Mouse (Mus musculus) limb, embryonic 11.5 days (tissue): ENCODE measurements around the gene Fcgr4. TPM values are rescaled to one million over a fixed set of nuclear protein-coding genes. Genes with fewer than 3 reads are reported as not detected.

Experiments
- ATAC-seq: fragments of 200-750 bp; cut with Nextera tagmentation; 2 replicates; pipeline ENCODE4 v1.8.0; 2017; ENCODE audit warnings: low read depth; ENCODE audit not compliant: insufficient number of reproducible peaks, low FRiP score, low TSS enrichment
- DNase-seq: peaks from one replicate; pipeline ENCODE4 v3.0.0-alpha.2; 2015; ENCODE audit warnings: low spot score
- H3K27ac ChIP-seq: fragments of 300-500 bp; sonication (generic); replicated peaks from 2 replicates; pipeline ENCODE4 v1.5.1; 2014; ENCODE audit warnings: low read depth, mild to moderate bottlenecking, low read length
- H3K27me3 ChIP-seq: fragments of 300-500 bp; sonication (generic); 2 replicates; pipeline ENCODE4 v1.6.1; 2014; ENCODE audit warnings: mild to moderate bottlenecking, low read length, mixed read lengths; ENCODE audit not compliant: control insufficient read depth, insufficient read depth
- H3K36me3 ChIP-seq: fragments of 300-500 bp; sonication (generic); 2 replicates; pipeline ENCODE4 v1.6.1; 2014; ENCODE audit warnings: mild to moderate bottlenecking, low read length, moderate library complexity, mixed read lengths; ENCODE audit not compliant: control insufficient read depth, insufficient read depth
- H3K4me1 ChIP-seq: fragments of 300-500 bp; sonication (generic); 2 replicates; pipeline ENCODE4 v1.6.1; 2014; ENCODE audit warnings: low read length, mixed read lengths; ENCODE audit not compliant: control insufficient read depth, insufficient read depth
- H3K4me2 ChIP-seq: fragments of 300-500 bp; sonication (generic); 2 replicates; pipeline ENCODE4 v1.6.1; 2014; ENCODE audit warnings: low read depth, mild to moderate bottlenecking, moderate library complexity; ENCODE audit not compliant: severe bottlenecking
- H3K4me3 ChIP-seq: fragments of 300-500 bp; sonication (generic); 2 replicates; pipeline ENCODE4 v1.5.1; 2014; ENCODE audit warnings: low read depth, low read length
- H3K9ac ChIP-seq: fragments of 300-500 bp; sonication (generic); 2 replicates; pipeline ENCODE4 v1.6.1; 2014; ENCODE audit warnings: mild to moderate bottlenecking, low read length
- H3K9me3 ChIP-seq: fragments of 300-500 bp; sonication (generic); 2 replicates; pipeline ENCODE4 v1.6.1; 2016; ENCODE audit warnings: low read length; ENCODE audit not compliant: control insufficient read depth
- WGBS: fragments of 180-500 bp; shearing (Covaris S2); extraction: QIAGEN DNeasy Blood & Tissue Kit; methylation state at CpG from one replicate; pipeline ENCODE4 v1.1.7; 2014; 5-methylcytosine and 5-hydroxymethylcytosine counted together
- polyA plus RNA-seq: library from polyadenylated mRNA; unstranded; fragments of >200 nt; fragmentation: Nextera tagmentation; extraction: Ambion mirVana; gene quantifications from 2 replicates; pipeline ENCODE4 v1.2.1, GENCODE M21; 2014

Fcgr4 gene
- polyA plus RNA-seq, 1 experiment from 2014 or later = 0.27 TPM

DNA sequence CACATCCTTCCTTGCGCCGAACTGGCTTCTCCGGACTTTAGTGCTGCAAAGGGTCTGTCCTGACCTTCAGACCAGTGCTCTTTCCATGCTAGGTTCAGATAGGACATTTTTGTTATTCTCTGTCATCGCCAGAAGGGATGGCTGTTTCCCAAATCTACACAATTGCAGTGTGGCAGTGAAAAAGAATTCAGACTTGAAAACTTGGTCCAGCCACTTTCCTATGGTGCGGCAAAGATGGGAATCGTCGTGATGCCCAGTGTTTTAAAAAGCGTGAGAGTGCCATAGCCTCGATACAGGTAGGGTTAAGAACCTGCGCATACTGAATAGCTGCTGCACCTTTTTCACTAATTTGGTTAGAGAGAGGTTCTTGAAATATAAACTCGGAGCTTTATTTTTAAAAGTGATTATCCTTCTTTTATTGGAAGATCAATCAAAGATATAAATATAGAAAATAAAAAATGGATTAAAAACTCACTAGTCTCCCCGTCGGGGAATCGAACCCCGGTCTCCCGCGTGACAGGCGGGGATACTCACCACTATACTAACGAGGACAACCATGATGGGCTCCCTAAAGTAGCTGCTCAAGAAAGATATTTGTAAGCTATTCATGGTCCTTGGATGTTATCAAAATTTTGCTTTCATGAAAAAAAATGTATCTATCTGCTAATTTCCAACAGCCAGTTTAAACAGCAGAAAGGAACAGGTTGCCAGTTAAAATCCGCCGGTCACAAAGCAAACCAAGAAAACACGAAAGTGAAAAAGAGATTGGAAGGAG is 18.0 kb downstream of the Fcgr4 start:
- H3K9me3 ChIP-seq = no peaks in the 10 kb centered on the region
- H3K9ac ChIP-seq = no peak overlapping the region
- peak overlapping the region; percentile 45 for H3K4me2 ChIP-seq
- H3K36me3 ChIP-seq = no peaks in the 10 kb centered on the region
- peaks cover 9% of the 10 kb centered on the region; the same call in 1 of the 2 replicates for H3K27me3 ChIP-seq
- ATAC-seq = peak; percentile 70; the same call in 1 of the 2 replicates
- H3K4me3 ChIP-seq = peak overlapping the region; percentile 22; the same call in 1 of the 2 replicates
- WGBS = 4% methylated on average over 22 of the region's 22 CpGs
- no peak overlapping the region for H3K27ac ChIP-seq
- peak; percentile 79 for DNase-seq
- H3K4me1 ChIP-seq = peaks cover 2% of the 10 kb centered on the region; the same call in 1 of the 2 replicates

DNA sequence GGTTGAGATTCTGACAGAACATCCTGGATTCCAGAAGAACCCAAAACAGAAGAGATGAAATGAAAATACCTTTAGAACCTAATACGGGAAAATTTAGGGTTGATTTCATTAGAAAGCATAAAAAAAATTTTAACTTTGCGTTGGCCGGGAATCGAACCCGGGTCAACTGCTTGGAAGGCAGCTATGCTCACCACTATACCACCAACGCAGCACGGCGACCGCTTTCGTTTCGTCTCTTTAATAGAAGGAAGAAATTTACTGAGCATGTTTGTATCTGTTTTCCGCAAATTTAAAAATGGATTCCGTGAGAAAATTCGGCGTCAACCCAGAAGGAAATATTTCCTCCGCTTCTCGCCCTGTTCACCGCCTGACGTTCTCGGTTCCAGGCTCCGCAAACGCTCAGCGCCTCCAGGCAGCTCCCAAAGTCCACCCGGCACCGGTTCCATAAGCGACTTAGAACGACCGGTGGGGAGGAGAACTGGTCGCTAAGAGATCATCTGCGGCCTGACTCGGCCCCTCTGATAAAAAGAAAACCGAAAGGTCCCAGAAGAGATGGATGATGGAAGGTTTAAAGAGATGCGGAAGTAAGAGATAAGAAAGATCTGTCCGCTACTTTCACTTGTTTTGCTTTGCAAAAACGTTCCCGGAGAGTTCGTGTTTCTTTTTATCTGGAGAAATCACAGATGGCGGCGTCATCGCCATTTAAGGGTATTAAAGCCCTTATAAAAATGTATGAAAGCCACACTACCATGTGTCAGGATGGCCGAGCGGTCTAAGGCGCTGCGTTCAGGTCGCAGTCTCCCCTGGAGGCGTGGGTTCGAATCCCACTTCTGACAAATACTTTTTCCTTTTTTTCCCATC is 19.4 kb downstream of the Fcgr4 start:
- Histone ChIP-seq H3K36me3 (no peaks in the 10 kb centered on the region), H3K4me3 (peak overlapping the region; percentile 58), H3K4me1 (peaks cover 2% of the 10 kb centered on the region; the same call in 1 of the 2 replicates), H3K27ac (no peak overlapping the region), H3K27me3 (peaks cover 4% of the 10 kb centered on the region; the same call in 1 of the 2 replicates), H3K4me2 (peak overlapping the region; percentile 50), H3K9ac (peak overlapping the region; percentile 51), H3K9me3 (no peaks in the 10 kb centered on the region)
- peak; percentile 75 for ATAC-seq
- peak; percentile 99 for DNase-seq
- under 1% methylated on average over 47 of the region's 47 CpGs for WGBS

DNA sequence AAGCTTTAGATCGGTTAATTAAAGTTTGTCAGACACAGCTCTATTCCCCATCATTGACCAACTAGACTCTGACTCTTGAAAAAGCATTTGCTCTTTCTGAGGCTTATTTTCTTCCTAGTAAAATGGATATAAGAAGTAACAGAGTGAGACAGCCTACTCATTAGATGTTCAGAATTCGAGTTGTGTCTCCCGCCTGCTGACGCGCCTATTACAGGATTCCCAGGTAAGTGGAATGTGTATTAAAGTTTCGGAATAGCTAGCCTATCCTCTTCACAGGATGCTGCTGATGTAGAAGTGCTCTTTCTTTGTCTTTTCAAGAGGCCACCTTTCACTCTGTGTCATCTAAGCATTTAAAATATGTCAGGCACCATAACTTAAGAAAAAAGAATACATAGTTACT is 20.4 kb downstream of the Fcgr4 start:
- H3K36me3 ChIP-seq = no peaks in the 10 kb centered on the region
- 75% methylated on average over 6 of the region's 6 CpGs for WGBS
- ATAC-seq = no peak

DNA sequence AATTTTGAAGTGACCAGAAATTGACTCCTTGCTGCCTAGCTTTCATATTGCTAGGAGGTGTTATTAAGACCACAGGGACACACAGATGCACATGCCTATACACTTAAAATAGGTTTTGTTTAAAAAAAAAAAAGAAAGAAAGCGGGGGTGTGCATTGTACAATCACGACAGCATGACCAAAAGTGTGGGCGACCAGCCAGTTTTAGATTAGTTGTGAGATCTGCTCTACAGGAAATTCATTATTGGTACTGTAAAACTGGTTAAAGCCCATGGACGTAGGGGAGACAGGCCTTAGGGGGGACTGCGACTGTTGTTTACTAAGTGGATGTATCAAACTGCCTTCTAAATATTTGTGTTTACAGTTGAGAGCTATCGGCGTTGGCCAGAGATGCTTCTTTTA is 21.2 kb downstream of the Fcgr4 start:
- H3K4me1 ChIP-seq = peaks cover 2% of the 10 kb centered on the region; the same call in 1 of the 2 replicates
- WGBS = 89% methylated on average over 7 of the region's 7 CpGs
- H3K9ac ChIP-seq = no peak overlapping the region
- H3K4me3 ChIP-seq = no peak overlapping the region
- H3K4me2 ChIP-seq = no peak overlapping the region
- H3K36me3 ChIP-seq = no peaks in the 10 kb centered on the region
- 0 out of 2 replicates have a peak, but pooled peaks cover 4% of the 10 kb centered on the region for H3K27me3 ChIP-seq
- ATAC-seq (no peak), DNase-seq (no peak)
- H3K9me3 ChIP-seq = no peaks in the 10 kb centered on the region
- H3K27ac ChIP-seq = no peak overlapping the region

More for the DNA sequence above, 20.4 kb downstream of the Fcgr4 start:
- no peak for DNase-seq
- H3K4me3 ChIP-seq = no peak overlapping the region
- peaks cover 2% of the 10 kb centered on the region; the same call in 1 of the 2 replicates for H3K4me1 ChIP-seq
- no peak overlapping the region for H3K4me2 ChIP-seq
- no peak overlapping the region for H3K9ac ChIP-seq
- H3K27me3 ChIP-seq = 0 out of 2 replicates have a peak, but pooled peaks cover 4% of the 10 kb centered on the region
- no peak overlapping the region for H3K27ac ChIP-seq
- H3K9me3 ChIP-seq = no peaks in the 10 kb centered on the region

DNA sequence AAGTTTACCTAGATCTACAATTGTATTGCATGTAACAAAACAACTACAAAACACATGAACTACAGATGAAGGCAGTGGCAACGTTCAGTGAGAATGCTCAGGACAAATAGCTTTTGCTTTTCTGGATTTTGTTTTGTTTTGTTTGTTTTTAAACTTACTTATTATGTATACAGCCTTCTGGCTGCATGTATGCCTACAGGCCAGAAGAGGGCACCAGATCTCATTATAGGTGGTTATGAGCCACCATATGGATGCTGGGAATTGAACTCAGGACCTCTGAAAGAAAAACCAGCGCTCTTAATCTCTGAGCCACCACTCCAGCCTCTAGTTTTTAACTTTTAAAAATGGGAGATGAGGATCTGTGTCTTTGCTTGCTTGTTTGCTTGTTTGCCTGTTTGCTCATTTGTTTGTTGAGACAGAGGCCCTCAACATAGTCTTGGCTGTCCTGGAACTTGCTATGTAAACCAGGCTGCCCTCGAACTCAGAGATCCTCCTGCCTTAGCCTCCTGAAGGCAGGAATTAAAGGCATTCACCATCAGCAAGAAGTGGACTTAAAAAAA is 25.0 kb downstream of the Fcgr4 start:
- ATAC-seq (no peak), DNase-seq (no peak)
- Histone ChIP-seq H3K27me3 (no peaks in the 10 kb centered on the region), H3K9me3 (no peaks in the 10 kb centered on the region), H3K4me3 (peak overlapping the region; percentile 57; the same call in 1 of the 2 replicates), H3K4me2 (peak overlapping the region; percentile 43; the same call in 1 of the 2 replicates), H3K36me3 (no peaks in the 10 kb centered on the region), H3K4me1 (no peaks in the 10 kb centered on the region), H3K9ac (no peak overlapping the region), H3K27ac (no peak overlapping the region)
- WGBS = 68% methylated on average over 3 of the region's 3 CpGs

DNA sequence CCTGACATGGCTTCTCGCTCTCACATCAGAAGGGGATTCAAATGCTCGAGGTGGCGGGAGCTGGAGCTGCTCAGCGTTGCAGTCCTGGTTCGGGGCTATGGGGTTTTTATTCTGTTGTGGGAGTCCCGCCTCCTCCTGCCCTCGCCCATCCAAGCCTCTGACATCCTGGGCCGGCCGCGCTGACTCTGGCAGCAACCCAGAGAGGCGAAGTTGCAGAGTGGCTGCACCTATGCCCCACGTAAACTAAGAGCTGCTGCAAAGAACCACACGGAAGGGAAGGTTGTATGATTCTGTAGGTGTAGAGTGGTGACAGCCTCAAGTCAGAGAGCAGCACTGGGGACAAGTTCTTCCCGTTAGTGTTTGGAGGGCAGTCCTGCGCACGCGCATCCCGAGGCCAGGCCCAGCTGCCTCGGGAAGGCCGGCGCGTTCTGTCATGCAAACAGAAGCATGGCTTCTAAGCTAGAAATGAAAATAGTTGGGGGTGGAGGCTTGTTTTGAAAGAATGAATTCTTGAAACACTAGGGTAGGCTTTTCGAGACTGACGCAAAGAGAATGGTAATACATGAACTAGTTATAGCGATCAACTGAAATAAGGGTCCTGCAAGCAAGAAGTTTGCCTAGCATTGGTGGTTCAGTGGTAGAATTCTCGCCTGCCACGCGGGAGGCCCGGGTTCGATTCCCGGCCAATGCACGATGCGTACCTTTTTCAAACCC is 25.8 kb downstream of the Fcgr4 start:
- Histone ChIP-seq H3K4me3 (peak overlapping the region; percentile 57), H3K4me1 (no peaks in the 10 kb centered on the region), H3K27me3 (no peaks in the 10 kb centered on the region), H3K4me2 (peak overlapping the region; percentile 43), H3K27ac (0 out of 2 replicates have a peak overlapping the region, but pooled peaks have one; percentile 23), H3K36me3 (no peaks in the 10 kb centered on the region), H3K9me3 (no peaks in the 10 kb centered on the region), H3K9ac (peak overlapping the region; percentile 38; the same call in 1 of the 2 replicates)
- ATAC-seq (peak; percentile 91), DNase-seq (peak; percentile 95)
- WGBS = under 1% methylated on average over 33 of the region's 33 CpGs

DNA sequence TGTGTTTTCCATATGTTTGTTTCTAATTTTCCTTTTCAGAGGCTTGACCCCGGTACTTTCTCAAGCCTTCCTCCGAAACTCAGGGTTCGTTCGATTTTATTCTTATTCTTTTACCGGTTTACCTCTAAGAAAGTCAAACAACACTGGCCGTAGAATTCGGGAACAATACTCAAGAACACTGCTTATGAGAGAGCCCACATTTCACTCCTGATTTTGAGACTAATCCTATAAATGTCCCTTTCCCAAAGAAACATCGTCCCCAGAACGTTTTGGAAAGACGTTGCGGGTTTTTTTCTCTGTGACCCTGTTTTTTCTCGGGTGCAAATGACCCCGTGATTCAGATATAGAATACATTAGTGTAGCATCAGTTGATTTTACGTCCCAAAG is 26.4 kb downstream of the Fcgr4 start:
- Histone ChIP-seq H3K27ac (no peak overlapping the region), H3K9me3 (no peaks in the 10 kb centered on the region), H3K4me1 (no peaks in the 10 kb centered on the region), H3K36me3 (no peaks in the 10 kb centered on the region), H3K4me2 (peak overlapping the region; percentile 41), H3K9ac (0 out of 2 replicates have a peak overlapping the region, but pooled peaks have one; percentile 22), H3K4me3 (peak overlapping the region; percentile 57), H3K27me3 (no peaks in the 10 kb centered on the region)
- no peak for DNase-seq
- no peak for ATAC-seq
- WGBS = 8% methylated on average over 14 of the region's 14 CpGs
